Mouse (Mus musculus): Measurements from ENCODE around the gene Chit1.

The Chit1 gene

DNA sequence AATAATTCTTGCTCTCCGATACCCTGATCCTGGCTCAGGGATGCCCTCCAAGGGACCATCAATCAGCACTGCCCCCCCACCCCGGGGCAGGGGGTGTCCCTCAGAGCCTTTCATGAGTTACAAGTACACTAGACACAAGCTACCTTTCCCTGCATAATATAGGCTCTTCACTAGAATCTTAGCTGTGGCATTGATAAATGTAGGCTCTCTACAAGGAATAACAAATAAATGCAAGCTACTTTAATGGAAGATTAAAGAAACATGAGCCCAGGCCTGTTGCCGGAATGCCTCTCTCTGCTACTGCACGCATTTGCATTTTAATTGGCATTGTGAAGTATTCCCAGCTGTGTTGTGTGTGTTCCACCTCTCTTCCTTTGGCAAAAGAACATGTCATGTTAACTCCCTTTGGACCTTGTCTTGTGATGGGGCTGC is 31.3 kb downstream of the Chit1 start:
- no peak for DNase-seq (ENCODE audit: low spot score in 2 of 2)

GRCm38 (mm10) chr1:134146066-134146465 is 35.0 kb downstream of the Chit1 start:
- peak in 1 of 2 experiments; percentile 43 for DNase-seq (ENCODE audit: low spot score in 2 of 2)

GRCm38 (mm10) chr1:134150076-134150475 is 39.0 kb downstream of the Chit1 start:
- DNase-seq (ENCODE audit: low spot score in 2 of 2), result no peak

GRCm38 (mm10) chr1:134150745-134151144 is 39.7 kb downstream of the Chit1 start:
- DNase-seq (ENCODE audit: low spot score in 2 of 2), result no peak

GRCm38 (mm10) chr1:134151655-134152412 is 40.8 kb downstream of the Chit1 start:
- peak; percentile 42 to 76 for DNase-seq (ENCODE audit: low spot score in 2 of 2)

- no peak for DNase-seq (ENCODE audit: low spot score in 2 of 2)
These were observed 41.9 kb downstream of the Chit1 start for GRCm38 (mm10) chr1:134152626-134153590.

GRCm38 (mm10) chr1:134154121-134154520 is 43.1 kb downstream of the Chit1 start:
- no peak for DNase-seq (ENCODE audit: low spot score in 2 of 2)

DNA sequence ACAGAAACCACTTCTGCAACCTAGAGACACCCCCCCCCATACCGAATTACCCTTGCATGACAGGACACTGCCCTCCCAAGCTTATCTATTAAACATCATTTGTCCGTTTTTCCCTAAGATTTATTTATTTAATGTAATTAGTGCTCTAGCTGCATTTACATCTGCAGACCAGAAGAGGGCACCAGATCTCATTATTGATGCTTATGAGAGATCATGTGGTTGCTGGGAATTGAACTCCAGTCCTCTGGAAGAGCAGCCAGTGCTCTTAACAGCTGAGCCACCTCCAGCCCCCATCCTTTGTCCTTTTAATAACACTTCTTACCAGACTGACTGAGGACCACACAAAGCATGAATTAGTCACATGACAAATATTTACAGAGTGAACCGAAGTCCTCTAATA is 43.6 kb downstream of the Chit1 start:
- no peak for DNase-seq (ENCODE audit: low spot score in 2 of 2)

GRCm38 (mm10) chr1:134160404-134160803 is 49.4 kb downstream of the Chit1 start:
- DNase-seq (ENCODE audit: low spot score in 2 of 2), result no peak

DNA sequence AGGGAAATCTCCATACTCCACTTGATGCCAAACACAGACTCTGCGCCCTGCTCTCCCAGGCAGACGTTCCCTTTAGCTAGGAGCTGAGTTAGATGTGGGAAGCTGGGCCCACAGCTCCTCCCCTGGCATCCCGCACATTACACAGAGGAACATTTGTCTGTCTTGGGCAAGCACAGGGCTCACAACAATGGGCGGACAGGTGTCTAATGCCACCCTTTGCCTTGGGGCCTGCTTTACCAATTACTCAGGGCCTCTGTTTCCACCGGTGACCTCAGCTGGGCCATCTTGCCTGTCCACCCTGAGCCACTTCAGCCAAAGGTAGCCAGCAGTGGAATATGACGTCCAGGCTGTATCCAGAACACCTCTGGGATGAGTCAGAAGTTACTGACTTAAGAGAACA is 50.4 kb downstream of the Chit1 start:
- DNase-seq (ENCODE audit: low spot score in 2 of 2), result no peak

DNA sequence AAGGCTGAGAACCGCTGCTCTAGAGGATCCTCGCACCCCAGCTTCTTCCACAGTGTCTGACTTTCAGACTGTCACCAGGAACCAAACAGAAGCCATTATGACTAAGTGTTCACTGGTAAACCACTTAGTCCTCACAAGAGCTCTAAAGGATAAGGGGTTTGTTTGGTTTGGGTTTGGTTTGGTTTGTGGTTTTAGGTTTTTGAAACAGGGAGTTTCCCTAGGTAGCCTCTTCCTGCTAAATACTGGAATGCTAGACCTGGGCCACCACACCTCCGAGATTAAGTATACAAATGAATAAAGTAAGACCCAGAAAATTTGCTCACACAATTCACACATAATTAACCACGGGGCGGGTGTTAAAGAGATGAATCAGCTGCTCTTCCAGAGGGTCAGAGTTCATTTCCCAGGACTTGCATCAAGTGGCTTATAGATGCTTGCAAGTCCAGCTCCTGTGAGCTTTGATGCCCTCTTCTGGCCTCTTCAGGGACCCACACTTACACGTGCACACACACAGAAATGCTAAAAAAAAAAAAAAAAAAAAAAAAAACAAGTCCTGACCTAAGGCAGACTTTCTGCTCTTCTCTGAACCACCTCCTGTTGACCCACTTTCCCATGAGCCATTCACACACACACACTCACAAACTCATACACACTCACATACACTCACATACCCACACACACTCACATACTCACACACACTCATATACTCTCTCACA is 51.6 kb downstream of the Chit1 start:
- DNase-seq (ENCODE audit: low spot score in 2 of 2), result no peak

- DNase-seq (ENCODE audit: low spot score in 2 of 2), result no peak
These were observed 52.4 kb downstream of the Chit1 start for GRCm38 (mm10) chr1:134163476-134163875.

GRCm38 (mm10) chr1:134164454-134164853 is 53.4 kb downstream of the Chit1 start:
- DNase-seq (ENCODE audit: low spot score in 2 of 2), result no peak

- no peak for DNase-seq (ENCODE audit: low spot score in 2 of 2)
These were observed 55.5 kb downstream of the Chit1 start for GRCm38 (mm10) chr1:134166547-134166946.

- no peak for DNase-seq (ENCODE audit: low spot score in 2 of 2)
These were observed 56.6 kb downstream of the Chit1 start for GRCm38 (mm10) chr1:134167416-134168305.

- no peak for DNase-seq (ENCODE audit: low spot score in 2 of 2)
These were observed 57.5 kb downstream of the Chit1 start for GRCm38 (mm10) chr1:134168567-134168966.

DNA sequence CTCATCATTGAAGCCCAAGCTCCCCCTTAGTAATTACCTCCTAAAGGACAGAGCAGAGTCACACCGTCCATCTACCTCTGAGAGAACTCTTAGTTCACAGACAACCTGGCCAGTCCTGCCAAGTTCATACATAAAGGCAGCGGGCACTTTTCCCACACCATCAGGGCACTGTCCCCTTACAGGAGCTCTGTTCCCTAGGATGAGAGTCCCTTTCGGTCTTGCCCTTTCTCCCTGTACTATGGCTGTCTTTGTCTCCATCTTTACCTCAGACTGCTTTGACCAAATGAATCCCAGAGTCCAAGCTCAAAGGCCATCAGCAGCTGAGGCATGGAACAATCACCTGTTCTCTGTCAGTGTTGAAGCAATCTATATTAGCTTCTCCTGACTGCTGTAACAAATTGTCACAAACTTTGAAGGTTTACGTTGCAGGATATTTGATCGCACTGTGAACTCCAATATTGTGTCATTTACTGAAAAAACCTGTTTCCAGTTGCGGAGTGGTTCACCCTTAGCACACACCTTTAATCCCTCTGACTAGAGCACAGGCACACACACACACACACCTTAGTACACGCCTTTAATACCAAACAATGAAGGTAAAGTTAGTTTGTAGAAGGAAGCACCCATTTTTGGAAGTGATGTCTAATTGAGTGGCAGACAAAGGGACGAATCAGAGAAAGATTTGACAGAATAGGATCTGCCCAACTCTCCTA is 58.1 kb downstream of the Chit1 start:
- no peak for DNase-seq (ENCODE audit: low spot score in 2 of 2)

DNA sequence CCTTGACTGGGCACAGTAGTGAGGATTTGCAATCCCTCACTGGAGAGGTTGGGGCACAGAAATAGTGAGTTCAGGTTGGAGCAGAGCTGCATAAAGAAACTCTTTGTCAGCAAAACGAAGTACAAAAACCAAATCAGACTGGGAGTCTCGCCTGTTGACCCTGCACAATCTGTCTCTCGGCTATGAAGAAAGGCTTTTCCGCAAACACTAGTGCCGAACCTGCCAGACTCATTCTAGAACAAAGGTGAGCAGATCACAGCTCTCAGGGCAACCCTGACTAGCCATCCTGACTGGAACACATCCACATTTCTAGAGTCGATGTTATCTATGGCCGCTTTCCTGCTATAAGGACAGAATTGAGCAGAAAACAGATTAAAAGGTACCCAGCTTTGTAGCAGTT is 62.0 kb downstream of the Chit1 start:
- no peak for DNase-seq (ENCODE audit: low spot score in 2 of 2)

DNA sequence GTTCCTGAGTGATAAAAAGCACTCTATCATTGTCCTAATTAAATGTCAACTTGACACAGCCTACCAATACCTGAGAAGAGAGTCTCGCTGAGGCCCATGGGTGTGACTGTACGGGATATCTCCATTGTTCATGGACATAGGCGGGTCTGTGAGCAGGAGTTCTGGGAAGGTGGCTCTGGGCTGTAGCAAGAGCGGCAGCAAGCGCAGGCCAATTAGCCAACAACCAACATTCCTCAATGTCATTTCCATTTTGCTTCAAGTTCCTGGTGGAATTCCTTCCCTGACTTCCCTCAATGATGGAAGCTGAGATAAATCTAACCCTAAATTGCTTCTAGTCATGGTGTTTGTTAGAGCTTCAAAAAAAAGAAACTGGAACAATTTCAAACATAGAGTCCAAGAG is 66.9 kb downstream of the Chit1 start:
- no peak for DNase-seq (ENCODE audit: low spot score in 2 of 2)

DNA sequence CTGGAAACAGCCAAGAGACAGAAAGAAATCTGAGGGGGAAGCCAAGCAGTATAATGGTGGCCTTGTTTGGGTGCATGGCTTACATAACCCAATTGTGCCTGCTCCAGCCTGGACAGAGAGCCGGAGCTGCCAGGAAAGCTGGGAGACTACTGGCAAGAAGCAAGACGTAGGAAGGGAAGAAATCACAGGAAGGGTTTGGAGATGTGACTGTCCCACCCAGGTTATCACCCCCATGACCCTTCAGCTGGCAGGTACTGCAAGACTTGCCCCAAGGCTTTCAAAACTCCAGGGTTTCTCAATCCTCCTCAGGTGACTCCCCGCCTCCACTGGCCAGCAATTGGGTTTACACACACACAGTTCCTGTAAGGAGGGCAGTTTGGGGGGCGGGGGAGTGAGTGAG is 71.0 kb downstream of the Chit1 start, which contains the start of gene Chil1:
Gene Chil1 (plus strand): TSS at position 152 of the 400 bp plus-strand sequence.
- DNase-seq (ENCODE audit: low spot score in 2 of 2), result peak in 1 of 2 experiments; percentile 25

Measured in frontal cortex, postnatal 10 days (tissue).